Mouse (Mus musculus): ENCODE results near the gene Gbp7.
"Not testable (repeated sequence)": the region's sequence is repeated elsewhere in the genome, so short reads cannot be mapped to it uniquely, and the experiment has no call there.

The Gbp7 gene

DNA sequence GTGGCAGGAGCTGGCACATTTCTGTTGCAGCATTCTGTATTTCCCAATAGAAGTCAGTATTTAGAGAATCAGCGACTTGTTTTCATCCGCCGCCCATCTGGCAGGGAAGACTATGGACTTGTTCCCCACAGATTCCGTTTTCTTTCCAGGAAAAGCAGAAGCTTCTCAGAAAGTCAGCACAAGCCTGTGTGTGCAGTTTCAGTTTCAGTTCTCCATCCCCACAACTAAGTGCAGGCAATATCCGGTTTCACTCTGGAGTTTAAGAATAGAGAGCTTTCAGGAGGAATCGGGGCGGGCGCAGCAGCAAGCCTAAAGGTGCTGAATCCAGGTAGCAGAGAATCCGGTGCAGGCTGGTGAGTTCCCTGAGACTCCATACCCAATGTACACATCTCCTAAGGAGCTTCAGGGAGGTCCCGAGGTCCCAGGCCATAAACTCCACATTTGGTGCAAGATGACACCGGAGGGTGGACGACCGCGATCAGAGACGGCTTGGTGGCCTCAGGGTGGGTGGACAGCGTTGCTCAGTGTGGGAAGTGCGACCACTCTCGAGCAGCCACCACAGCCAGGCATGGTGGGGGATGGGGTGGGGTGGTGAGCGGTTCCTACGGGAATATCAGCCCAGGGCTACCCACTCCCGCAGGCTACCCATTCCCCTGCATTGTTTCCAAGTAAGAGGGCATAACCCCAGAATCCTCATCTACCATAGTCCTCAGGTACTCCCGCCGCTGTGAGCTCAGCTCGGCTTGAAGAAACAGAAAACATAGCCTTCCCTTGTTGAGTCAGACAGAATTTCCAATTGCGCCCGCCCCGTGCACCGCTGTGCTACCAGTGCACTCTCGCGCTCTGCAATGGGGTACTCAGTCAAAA is at the start of gene Gbp7:
Gene Gbp7, plus strand, starts transcription at position 256 of the 867 bp plus-strand sequence.
- peak; percentile 54 for DNase-seq (ENCODE audit: low read depth)

DNA sequence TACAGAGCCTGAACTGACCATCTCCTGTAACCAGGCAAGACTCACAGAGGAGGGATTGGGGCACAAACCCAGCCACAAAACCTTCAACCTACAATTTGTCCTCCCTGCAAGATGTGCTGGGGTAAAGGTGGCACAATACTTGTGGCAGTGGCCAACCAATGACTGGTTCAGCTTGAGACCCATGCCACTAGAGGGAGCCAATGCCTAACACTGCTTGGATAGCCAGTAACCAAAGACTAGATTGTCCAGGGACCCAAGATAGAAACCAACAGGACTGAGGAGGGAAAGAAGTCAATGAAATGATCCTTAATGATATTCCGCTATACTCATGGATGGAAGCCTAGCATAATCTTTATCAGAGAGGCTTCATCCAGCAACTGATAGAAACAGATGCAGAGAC is 39.7 kb upstream of the Gbp7 start:
- peak; percentile 63 for DNase-seq (ENCODE audit: low read depth)

DNA sequence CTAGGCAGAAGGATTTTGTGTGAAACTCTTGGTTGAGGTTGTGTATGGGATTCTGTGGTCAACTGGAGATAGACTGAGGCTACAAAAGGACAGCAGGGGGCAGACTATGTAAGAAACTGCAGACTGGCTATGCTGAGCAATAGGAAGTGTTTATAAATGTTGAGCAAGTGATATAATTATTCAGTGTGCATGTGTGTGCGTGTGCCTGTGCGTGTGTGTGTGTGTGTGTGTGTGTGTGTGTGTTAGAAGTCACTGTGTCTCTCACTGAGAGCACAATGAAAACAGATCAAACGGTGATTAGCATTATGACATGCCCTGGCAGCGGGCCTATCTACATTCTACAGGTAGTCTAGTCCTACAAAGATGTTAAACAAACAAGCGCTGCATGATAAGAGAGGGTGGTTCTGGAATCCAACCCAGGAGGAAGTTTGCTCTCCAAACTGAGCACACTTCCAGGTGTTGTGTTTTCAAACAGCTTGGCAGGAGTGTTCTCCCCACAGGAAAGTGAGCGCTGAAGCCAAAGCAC is 36.5 kb upstream of the Gbp7 start, which contains the start of gene Gbp5:
Gene Gbp5, plus strand, starts transcription at position 443 of the 526 bp plus-strand sequence.
- DNase-seq (ENCODE audit: low read depth) = no peak

- no peak for DNase-seq (ENCODE audit: low read depth)
Observed at GRCm38 (mm10) chr3:142495146-142495655, 34.9 kb upstream of the Gbp7 start.

DNA sequence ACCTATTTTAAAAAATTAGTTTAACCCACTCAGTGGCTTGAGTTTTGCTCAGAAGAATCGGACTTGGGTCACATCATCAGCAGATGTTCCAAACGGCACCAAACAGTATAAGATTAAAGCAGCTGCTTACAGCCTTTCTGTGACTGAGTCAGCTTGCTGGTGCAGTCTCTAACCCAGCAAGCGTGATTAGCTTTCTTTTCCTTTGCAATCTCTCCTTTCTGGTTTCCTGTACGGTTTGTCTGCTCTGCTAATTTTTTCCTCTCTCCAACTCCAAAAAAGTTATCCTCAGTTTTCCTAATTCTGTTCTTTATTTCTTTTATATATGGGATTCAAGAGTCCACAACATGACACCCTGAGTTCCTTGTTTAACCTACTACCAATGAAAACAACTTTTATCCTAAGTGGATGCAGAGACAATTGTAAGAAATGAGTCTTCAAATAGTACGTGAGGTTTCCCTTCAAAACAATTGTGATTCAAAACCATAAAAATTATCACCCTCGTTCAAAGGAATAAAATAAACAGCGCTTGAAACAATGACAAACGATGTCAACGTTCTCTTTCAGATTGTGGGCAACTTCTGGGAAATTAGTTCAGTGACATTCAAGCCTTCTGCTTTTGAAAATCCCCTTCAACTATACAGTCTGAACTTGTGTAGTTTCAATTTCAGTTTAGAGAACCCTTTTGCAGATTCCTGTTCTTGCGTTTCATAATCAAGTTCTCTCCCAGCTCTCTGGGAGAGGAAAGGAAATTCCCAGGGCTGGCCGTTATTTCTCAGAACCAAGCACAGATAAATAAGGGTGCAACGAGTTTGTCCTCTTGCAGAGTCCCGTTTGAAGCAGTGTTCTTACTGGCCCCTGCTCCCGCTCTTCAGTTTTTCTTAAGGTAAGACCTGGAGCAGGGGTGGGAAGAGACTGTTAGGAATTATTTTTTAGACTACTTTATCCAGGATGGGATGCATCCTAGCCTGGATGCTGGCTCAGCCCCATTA is 33.7 kb upstream of the Gbp7 start:
- no peak for DNase-seq (ENCODE audit: low read depth)

DNA sequence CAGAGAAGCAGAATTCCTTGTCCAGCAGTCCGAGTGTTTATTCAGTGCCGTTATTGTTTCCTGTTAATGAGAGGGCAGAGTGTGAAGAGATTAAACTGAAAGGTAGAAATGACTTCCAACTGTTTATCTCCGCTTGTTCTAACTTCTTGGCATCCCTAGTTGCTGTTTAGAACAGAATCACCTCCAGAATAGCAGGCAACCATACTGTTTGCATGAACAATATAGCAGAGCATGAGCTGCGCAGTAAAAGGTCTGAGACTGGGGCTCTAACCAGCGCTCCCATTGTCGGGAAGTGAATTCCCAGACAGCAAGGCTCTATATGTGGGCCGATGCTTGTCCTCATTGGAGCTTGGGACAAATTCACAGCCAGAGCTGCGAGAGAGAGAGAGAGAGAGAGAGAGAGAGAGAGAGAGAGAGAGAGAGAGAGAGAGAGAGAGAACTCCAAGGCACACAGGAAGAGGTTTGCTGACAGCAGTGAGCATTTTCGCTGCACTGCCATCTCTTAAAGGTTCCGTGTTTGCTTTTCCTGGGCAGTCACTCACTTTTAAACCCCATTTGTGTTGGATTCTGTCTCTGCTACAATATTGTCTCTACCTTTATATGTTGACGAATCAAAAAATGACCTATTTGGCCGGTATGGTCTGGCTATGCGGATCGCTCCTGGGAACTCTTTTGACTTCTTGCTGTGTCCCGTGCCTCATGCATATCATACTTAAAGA is 32.9 kb upstream of the Gbp7 start:
- no peak for DNase-seq (ENCODE audit: low read depth)

- DNase-seq (ENCODE audit: low read depth) = no peak
Observed at GRCm38 (mm10) chr3:142498941-142499340, 31.2 kb upstream of the Gbp7 start.

- DNase-seq (ENCODE audit: low read depth) = no peak
Observed at GRCm38 (mm10) chr3:142528116-142528515, 2.0 kb upstream of the Gbp7 start.

GRCm38 (mm10) chr3:142529597-142529996 is 545 bp upstream of the Gbp7 start:
- DNase-seq (ENCODE audit: low read depth) = no peak

- DNase-seq (ENCODE audit: low read depth) = no peak
Observed at GRCm38 (mm10) chr3:142531595-142531994, 1.5 kb downstream of the Gbp7 start.

DNA sequence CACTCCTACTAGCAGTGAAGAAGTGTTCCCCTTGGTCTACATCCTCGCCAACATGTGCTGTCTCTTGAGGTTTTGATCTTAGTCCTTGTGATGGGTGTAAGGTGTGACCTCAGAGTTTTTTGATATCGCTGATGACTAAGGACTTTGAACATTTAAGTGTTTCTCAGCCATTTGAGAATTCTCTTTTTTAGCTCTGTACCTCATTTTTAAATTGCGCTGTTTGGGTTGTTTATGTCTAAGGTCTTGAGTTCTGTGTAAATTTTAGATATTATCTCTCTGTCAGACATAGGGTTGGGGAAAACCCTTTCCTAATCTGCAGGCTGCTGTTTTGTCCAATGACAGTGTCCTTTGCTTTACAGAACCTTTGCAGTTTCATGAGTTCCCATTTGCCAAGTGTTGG is 3.0 kb downstream of the Gbp7 start:
- DNase-seq (ENCODE audit: low read depth) = no peak

- no peak for DNase-seq (ENCODE audit: low read depth)
Observed at GRCm38 (mm10) chr3:142535667-142536066, 5.5 kb downstream of the Gbp7 start.

- DNase-seq (ENCODE audit: low read depth) = no peak
Observed at GRCm38 (mm10) chr3:142541391-142541790, 11.2 kb downstream of the Gbp7 start.

GRCm38 (mm10) chr3:142542776-142543175 is 12.6 kb downstream of the Gbp7 start:
- not testable (repeated sequence) for DNase-seq (ENCODE audit: low read depth)

GRCm38 (mm10) chr3:142546690-142547089 is 16.5 kb downstream of the Gbp7 start:
- DNase-seq (ENCODE audit: low read depth) = no peak

DNA sequence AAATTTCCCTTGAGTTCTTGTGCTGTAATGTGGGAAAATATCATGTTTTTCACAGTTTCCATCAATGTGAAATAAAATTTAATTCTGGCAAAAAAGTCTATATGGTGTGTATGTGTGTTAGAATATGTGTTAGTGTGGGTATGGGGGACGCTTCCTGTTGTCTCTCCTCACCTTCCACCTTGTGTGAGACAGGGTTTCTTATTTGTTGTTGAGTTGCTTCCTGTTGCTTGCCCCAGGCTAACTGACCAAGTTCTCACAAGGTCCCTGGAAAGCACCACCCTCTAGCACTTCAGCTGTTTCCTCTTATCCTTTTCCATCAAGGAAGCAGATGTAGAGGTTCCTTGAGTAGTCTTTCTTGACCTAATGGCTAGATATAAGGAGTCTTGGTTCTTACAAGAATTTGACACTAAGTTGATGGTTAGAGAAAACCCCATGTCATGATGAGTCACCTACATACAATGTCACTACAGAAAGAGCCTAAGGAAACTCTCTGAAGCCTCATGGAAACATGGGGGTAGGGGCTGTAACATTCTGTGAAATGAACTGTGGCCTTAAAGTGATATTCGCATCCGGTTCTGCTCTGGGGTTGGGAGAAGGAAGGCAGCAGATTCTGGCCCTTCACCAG is 20.0 kb downstream of the Gbp7 start:
- DNase-seq (ENCODE audit: low read depth) = no peak

DNA sequence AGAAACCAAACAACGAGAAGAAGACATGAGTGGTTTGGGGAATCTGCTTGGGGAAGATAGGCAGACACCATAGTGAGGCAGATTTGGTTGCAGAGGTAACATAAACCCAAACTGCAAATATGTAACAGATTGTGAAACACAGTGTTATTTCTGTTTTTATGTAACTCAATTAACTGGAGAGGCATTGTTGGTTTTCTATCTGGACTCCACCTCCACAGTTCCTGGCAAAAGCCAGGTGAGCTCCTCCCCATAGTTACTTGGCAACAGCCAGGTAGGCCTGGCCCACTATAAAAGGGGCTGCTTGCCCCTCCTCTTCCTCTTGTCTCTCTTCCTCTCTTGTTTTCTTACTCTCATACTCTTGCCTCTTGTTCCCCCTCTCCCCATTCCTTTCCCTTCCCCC is 24.5 kb downstream of the Gbp7 start:
- DNase-seq (ENCODE audit: low read depth) = no peak

DNA sequence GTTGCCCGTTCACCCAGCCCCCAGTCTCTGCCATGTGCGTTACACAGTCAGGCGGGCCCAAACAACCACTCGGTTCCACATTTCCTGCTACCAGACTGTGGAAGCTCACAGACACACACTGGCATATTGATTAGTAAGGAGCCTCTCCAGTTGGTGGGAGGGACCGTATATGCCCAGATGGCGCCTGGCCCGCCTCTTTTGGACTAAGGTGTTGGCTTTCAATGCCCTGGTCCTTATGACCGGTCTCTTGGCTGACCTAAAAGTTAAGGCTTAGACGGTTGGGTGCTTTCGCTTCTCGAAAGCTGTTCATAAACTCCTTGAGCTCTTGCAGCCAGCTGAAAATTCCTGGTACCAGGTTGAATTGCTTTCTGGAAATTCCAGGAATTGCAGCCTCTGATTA is 25.5 kb downstream of the Gbp7 start:
- no peak for DNase-seq (ENCODE audit: low read depth)

DNA sequence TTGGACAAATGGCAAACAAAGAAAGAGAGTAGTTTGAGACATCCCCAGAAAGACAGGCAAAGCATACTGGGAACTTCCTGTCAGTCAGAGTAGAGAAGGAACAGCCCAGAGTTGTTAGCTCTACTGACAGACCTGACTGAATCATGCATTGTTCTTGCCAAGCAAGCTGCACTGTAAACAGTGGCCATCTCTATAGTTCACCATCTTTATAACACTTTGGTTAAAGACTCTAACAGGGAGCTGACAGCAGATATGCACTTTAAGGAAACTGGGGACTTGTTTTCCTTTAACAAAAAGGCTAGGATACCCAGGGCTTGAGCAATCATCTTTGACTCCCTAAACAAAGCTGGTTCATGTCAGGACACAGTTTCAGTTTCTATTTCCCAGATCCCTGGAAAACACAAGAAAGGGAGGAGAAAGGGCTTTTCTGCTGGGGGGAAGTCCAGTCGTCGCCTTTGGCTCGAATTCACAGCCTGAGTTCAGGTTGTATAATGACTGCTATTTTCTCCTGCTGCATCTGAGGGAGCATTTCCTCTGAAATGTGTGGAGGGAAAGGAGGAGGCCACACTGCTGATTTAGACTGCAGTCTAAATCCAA is 29.6 kb downstream of the Gbp7 start, which contains the start of gene Gbp3:
Gene Gbp3, plus strand, starts transcription at position 395 of the 597 bp plus-strand sequence.
- DNase-seq (ENCODE audit: low read depth) = no peak

- DNase-seq (ENCODE audit: low read depth) = peak; percentile 86
Observed at GRCm38 (mm10) chr3:142560296-142560948, 30.3 kb downstream of the Gbp7 start.

Data from c-Kit-positive CD71-negative TER-119-negative erythroid progenitor cells, embryonic 14.5 days (primary cell).